Mouse (Mus musculus): Measurements from ENCODE around the gene 1810009J06Rik. TPM values are rescaled to one million over a fixed set of nuclear protein-coding genes. Genes with fewer than 3 reads are reported as not detected.
"Not testable (repeated sequence)": the region's sequence is repeated elsewhere in the genome, so short reads cannot be mapped to it uniquely, and the experiment has no call there.

Gene 1810009J06Rik
- polyA plus RNA-seq (2015; fragmentation: Nextera tagmentation; extraction: Ambion mirVana), result not detected in 2 replicates

GRCm38 (mm10) chr6:40964454-40964853 is at the start of gene 1810009J06Rik:
1810009J06Rik (plus strand) TSS chr6:40964754.
- H3K27ac ChIP-seq (ENCODE audit: low read length); H3K4me2 ChIP-seq (ENCODE audit: low read length); H3K27me3 ChIP-seq (ENCODE audit: control insufficient read depth, insufficient read depth, low read depth, low read length); H3K36me3 ChIP-seq (ENCODE audit: control insufficient read depth, insufficient read depth, low read length); ATAC-seq; H3K4me1 ChIP-seq (ENCODE audit: control insufficient read depth, insufficient read depth, low read length); H3K9ac ChIP-seq (ENCODE audit: low read depth, low read length); H3K9me3 ChIP-seq (replicated peaks; ENCODE audit: control insufficient read depth, low read length, poor library complexity, severe bottlenecking); H3K4me3 ChIP-seq (ENCODE audit: low read depth, low read length): not testable (repeated sequence)
- WGBS, result 93% methylated on average over 2 of the region's 2 CpGs

GRCm38 (mm10) chr6:40919954-40920353 is 44.6 kb upstream of the 1810009J06Rik start:
- H3K27ac ChIP-seq (ENCODE audit: low read length), result no peak overlapping the region
- no peaks in the 10 kb centered on the region for H3K9me3 ChIP-seq (replicated peaks; ENCODE audit: control insufficient read depth, low read length, poor library complexity, severe bottlenecking)
- H3K4me1 ChIP-seq (ENCODE audit: control insufficient read depth, insufficient read depth, low read length), result no peaks in the 10 kb centered on the region
- no peak overlapping the region for H3K4me3 ChIP-seq (ENCODE audit: low read depth, low read length)
- ATAC-seq, result no peak
- H3K36me3 ChIP-seq (ENCODE audit: control insufficient read depth, insufficient read depth, low read length), result no peaks in the 10 kb centered on the region
- no peak overlapping the region for H3K4me2 ChIP-seq (ENCODE audit: low read length)
- 89% methylated on average over 4 of the region's 4 CpGs for WGBS
- no peaks in the 10 kb centered on the region for H3K27me3 ChIP-seq (ENCODE audit: control insufficient read depth, insufficient read depth, low read depth, low read length)
- no peak overlapping the region for H3K9ac ChIP-seq (ENCODE audit: low read depth, low read length)

GRCm38 (mm10) chr6:40940457-40940856 is 24.1 kb upstream of the 1810009J06Rik start, which contains the start of gene 1700074P13Rik:
1700074P13Rik (minus strand) TSS chr6:40940557.
- WGBS, result 93% methylated on average over 10 of the region's 10 CpGs
- ATAC-seq, result no peak
- H3K4me3 ChIP-seq (ENCODE audit: low read depth, low read length), result no peak within 1 kb of the TSS
- no peaks in the 10 kb centered on the region for H3K27me3 ChIP-seq (ENCODE audit: control insufficient read depth, insufficient read depth, low read depth, low read length)
- H3K9ac ChIP-seq (ENCODE audit: low read depth, low read length), result no peak within 1 kb of the TSS
- H3K4me1 ChIP-seq (ENCODE audit: control insufficient read depth, insufficient read depth, low read length), result no peaks in the 10 kb centered on the region
- H3K9me3 ChIP-seq (replicated peaks; ENCODE audit: control insufficient read depth, low read length, poor library complexity, severe bottlenecking), result no peaks in the 10 kb centered on the region
- no peaks in the 10 kb centered on the region for H3K36me3 ChIP-seq (ENCODE audit: control insufficient read depth, insufficient read depth, low read length)
- no peak within 1 kb of the TSS for H3K4me2 ChIP-seq (ENCODE audit: low read length)
- no peak within 1 kb of the TSS for H3K27ac ChIP-seq (ENCODE audit: low read length)

- H3K27ac ChIP-seq (ENCODE audit: low read length), result no peak within 1 kb of the TSS
- no peaks in the 10 kb centered on the region for H3K36me3 ChIP-seq (ENCODE audit: control insufficient read depth, insufficient read depth, low read length)
- no peaks in the 10 kb centered on the region for H3K4me1 ChIP-seq (ENCODE audit: control insufficient read depth, insufficient read depth, low read length)
- ATAC-seq, result no peak
- no peak within 1 kb of the TSS for H3K4me3 ChIP-seq (ENCODE audit: low read depth, low read length)
- H3K9me3 ChIP-seq (replicated peaks; ENCODE audit: control insufficient read depth, low read length, poor library complexity, severe bottlenecking), result no peaks in the 10 kb centered on the region
- H3K4me2 ChIP-seq (ENCODE audit: low read length), result no peak within 1 kb of the TSS
- no peaks in the 10 kb centered on the region for H3K27me3 ChIP-seq (ENCODE audit: control insufficient read depth, insufficient read depth, low read depth, low read length)
- H3K9ac ChIP-seq (ENCODE audit: low read depth, low read length), result no peak within 1 kb of the TSS
These were observed 12.8 kb upstream of the 1810009J06Rik start, which contains the start of gene Gm4744 for GRCm38 (mm10) chr6:40951770-40952169. Gm4744 (minus strand) TSS chr6:40951870.

GRCm38 (mm10) chr6:40953716-40954115 is 10.8 kb upstream of the 1810009J06Rik start:
- Histone ChIP-seq H3K9ac (ENCODE audit: low read depth, low read length) (no peak overlapping the region), H3K9me3 (replicated peaks; ENCODE audit: control insufficient read depth, low read length, poor library complexity, severe bottlenecking) (no peaks in the 10 kb centered on the region), H3K4me3 (ENCODE audit: low read depth, low read length) (no peak overlapping the region), H3K27me3 (ENCODE audit: control insufficient read depth, insufficient read depth, low read depth, low read length) (no peaks in the 10 kb centered on the region), H3K36me3 (ENCODE audit: control insufficient read depth, insufficient read depth, low read length) (no peaks in the 10 kb centered on the region), H3K4me2 (ENCODE audit: low read length) (no peak overlapping the region), H3K4me1 (ENCODE audit: control insufficient read depth, insufficient read depth, low read length) (no peaks in the 10 kb centered on the region), H3K27ac (ENCODE audit: low read length) (no peak overlapping the region)
- no peak for ATAC-seq
- 65% methylated on average over 2 of the region's 2 CpGs for WGBS

- not testable (repeated sequence) for H3K9me3 ChIP-seq (replicated peaks; ENCODE audit: control insufficient read depth, low read length, poor library complexity, severe bottlenecking)
These were observed 34.8 kb downstream of the 1810009J06Rik start, which contains the start of gene Gm2663 for GRCm38 (mm10) chr6:40999379-40999778. Gm2663 (minus strand) TSS chr6:40999479.

GRCm38 (mm10) chr6:41015065-41015464 is 50.5 kb downstream of the 1810009J06Rik start:
- Histone ChIP-seq H3K4me1 (ENCODE audit: control insufficient read depth, insufficient read depth, low read length) (no peaks in the 10 kb centered on the region), H3K9me3 (replicated peaks; ENCODE audit: control insufficient read depth, low read length, poor library complexity, severe bottlenecking) (no peaks in the 10 kb centered on the region), H3K27ac (ENCODE audit: low read length) (no peak overlapping the region), H3K27me3 (ENCODE audit: control insufficient read depth, insufficient read depth, low read depth, low read length) (no peaks in the 10 kb centered on the region), H3K9ac (ENCODE audit: low read depth, low read length) (no peak overlapping the region), H3K36me3 (ENCODE audit: control insufficient read depth, insufficient read depth, low read length) (no peaks in the 10 kb centered on the region), H3K4me2 (ENCODE audit: low read length) (no peak overlapping the region), H3K4me3 (ENCODE audit: low read depth, low read length) (no peak overlapping the region)
- WGBS, result 62% methylated on average over 4 of the region's 4 CpGs
- no peak for ATAC-seq

More at GRCm38 (mm10) chr6:40999379-40999778, 34.8 kb downstream of the 1810009J06Rik start, which contains the start of gene Gm2663:
- not testable (repeated sequence) for H3K27me3 ChIP-seq (ENCODE audit: control insufficient read depth, insufficient read depth, low read depth, low read length); H3K36me3 ChIP-seq (ENCODE audit: control insufficient read depth, insufficient read depth, low read length); ATAC-seq; H3K9ac ChIP-seq (ENCODE audit: low read depth, low read length); H3K4me1 ChIP-seq (ENCODE audit: control insufficient read depth, insufficient read depth, low read length); H3K4me2 ChIP-seq (ENCODE audit: low read length); H3K27ac ChIP-seq (ENCODE audit: low read length); H3K4me3 ChIP-seq (ENCODE audit: low read depth, low read length)

Other genes starting within 250 kb of the 1810009J06Rik start
- gene Moxd2, start 77.3 kb upstream of the 1810009J06Rik start, polyA plus RNA-seq (2015; fragmentation: Nextera tagmentation; extraction: Ambion mirVana), result not detected in 2 replicates
- not detected in 2 replicates for gene Prss58, start 64.4 kb upstream of the 1810009J06Rik start, polyA plus RNA-seq (2015; fragmentation: Nextera tagmentation; extraction: Ambion mirVana)
- gene 1700074P13Rik, start 24.2 kb upstream of the 1810009J06Rik start, polyA plus RNA-seq (2015; fragmentation: Nextera tagmentation; extraction: Ambion mirVana), result not detected in 2 replicates
- not detected in 2 replicates for gene Gm4744, start 12.9 kb upstream of the 1810009J06Rik start, polyA plus RNA-seq (2015; fragmentation: Nextera tagmentation; extraction: Ambion mirVana)
- gene Gm2663, start 34.7 kb downstream of the 1810009J06Rik start, polyA plus RNA-seq (2015; fragmentation: Nextera tagmentation; extraction: Ambion mirVana), result not detected in 2 replicates
- not detected in 2 replicates for gene 2210010C04Rik, start 70.8 kb downstream of the 1810009J06Rik start, polyA plus RNA-seq (2015; fragmentation: Nextera tagmentation; extraction: Ambion mirVana)